Mouse (Mus musculus): ENCODE results near the gene Uchl1. TPM values are rescaled to one million over a fixed set of nuclear protein-coding genes. Genes with fewer than 3 reads are reported as not detected.
A peak's percentile ranks its signal among the peaks of the same experiment; 100 is the strongest.

Gene Uchl1
- total and polyA plus RNA-seq, 2 experiments from 2014 or later = 1,819 to 2,098 TPM

GRCm38 (mm10) chr5:66654220-66654619 is 21.7 kb upstream of the Uchl1 start:
- no peak overlapping the region for H3K4me2 ChIP-seq (ENCODE audit: low read depth, low read length, poor library complexity, severe bottlenecking)
- H3K9ac ChIP-seq (replicated peaks; ENCODE audit: low read length, poor library complexity, severe bottlenecking) = no peak overlapping the region
- H3K9me3 ChIP-seq (ENCODE audit: low read length) = no peaks in the 10 kb centered on the region
- DNase-seq (ENCODE audit: low spot score) (peak; percentile 53), ATAC-seq (ENCODE audit: low FRiP score) (no peak)
- H3K36me3 ChIP-seq (ENCODE audit: insufficient read depth, low read length) = no peaks in the 10 kb centered on the region
- H3K27ac ChIP-seq (ENCODE audit: low read depth, low read length) = no peak overlapping the region
- 48% methylated on average over 5 of the region's 5 CpGs for WGBS
- H3K4me3 ChIP-seq (ENCODE audit: low read depth, low read length) = no peak overlapping the region
- H3K27me3 ChIP-seq (ENCODE audit: insufficient read depth, low read length) = no peaks in the 10 kb centered on the region
- H3K4me1 ChIP-seq (ENCODE audit: insufficient read depth, low read length) = no peaks in the 10 kb centered on the region
- no peak for TF ChIP-seq CTCF (IDR thresholded peaks at IDR 0.05)

- peaks cover under 1% of the 10 kb centered on the region; the same call in 1 of the 2 replicates for H3K36me3 ChIP-seq (ENCODE audit: insufficient read depth, low read length)
Observed at GRCm38 (mm10) chr5:66675189-66675890, 551 bp upstream of the Uchl1 start.

GRCm38 (mm10) chr5:66676457-66677117 is 696 bp downstream of the Uchl1 start:
- peak; percentile 87 for ATAC-seq (ENCODE audit: low FRiP score)
- Histone ChIP-seq H3K9me3 (ENCODE audit: low read length) (no peaks in the 10 kb centered on the region), H3K4me1 (ENCODE audit: insufficient read depth, low read length) (peaks cover 13% of the 10 kb centered on the region), H3K27me3 (ENCODE audit: insufficient read depth, low read length) (no peaks in the 10 kb centered on the region), H3K4me3 (ENCODE audit: low read depth, low read length) (peak overlapping the region; percentile 83), H3K9ac (replicated peaks; ENCODE audit: low read length, poor library complexity, severe bottlenecking) (peak overlapping the region; percentile 95), H3K36me3 (ENCODE audit: insufficient read depth, low read length) (peaks cover 12% of the 10 kb centered on the region), H3K27ac (ENCODE audit: low read depth, low read length) (peak overlapping the region; percentile 80), H3K4me2 (ENCODE audit: low read depth, low read length, poor library complexity, severe bottlenecking) (peak overlapping the region; percentile 57)
- TF ChIP-seq CTCF (IDR thresholded peaks at IDR 0.05) = peak; percentile 1; the same call in 1 of the 2 replicates
- peak; percentile 85 for DNase-seq (ENCODE audit: low spot score)
- WGBS = under 1% methylated on average over 48 of the region's 51 CpGs

More at GRCm38 (mm10) chr5:66675189-66675890, 551 bp upstream of the Uchl1 start:
- Histone ChIP-seq H3K27me3 (ENCODE audit: insufficient read depth, low read length) (no peaks in the 10 kb centered on the region), H3K9ac (replicated peaks; ENCODE audit: low read length, poor library complexity, severe bottlenecking) (peak overlapping the region; percentile 59), H3K9me3 (ENCODE audit: low read length) (no peaks in the 10 kb centered on the region), H3K4me2 (ENCODE audit: low read depth, low read length, poor library complexity, severe bottlenecking) (peak overlapping the region; percentile 57), H3K27ac (ENCODE audit: low read depth, low read length) (peak overlapping the region; percentile 80), H3K4me3 (ENCODE audit: low read depth, low read length) (peak overlapping the region; percentile 83), H3K4me1 (ENCODE audit: insufficient read depth, low read length) (peaks cover 13% of the 10 kb centered on the region)
- WGBS = under 1% methylated on average over 18 of the region's 18 CpGs
- DNase-seq (ENCODE audit: low spot score) = peak; percentile 69
- no peak for TF ChIP-seq CTCF (IDR thresholded peaks at IDR 0.05)
- ATAC-seq (ENCODE audit: low FRiP score) = peak; percentile 57

- no peak for ATAC-seq (ENCODE audit: low FRiP score)
- Histone ChIP-seq H3K9me3 (ENCODE audit: low read length) (no peaks in the 10 kb centered on the region), H3K36me3 (ENCODE audit: insufficient read depth, low read length) (peaks cover 23% of the 10 kb centered on the region), H3K27ac (ENCODE audit: low read depth, low read length) (no peak overlapping the region; the same call in 1 of the 2 replicates), H3K4me2 (ENCODE audit: low read depth, low read length, poor library complexity, severe bottlenecking) (peak overlapping the region; percentile 57), H3K9ac (replicated peaks; ENCODE audit: low read length, poor library complexity, severe bottlenecking) (peak overlapping the region; percentile 42; the same call in 1 of the 2 replicates), H3K27me3 (ENCODE audit: insufficient read depth, low read length) (no peaks in the 10 kb centered on the region), H3K4me3 (ENCODE audit: low read depth, low read length) (peak overlapping the region; percentile 83), H3K4me1 (ENCODE audit: insufficient read depth, low read length) (peaks cover 13% of the 10 kb centered on the region)
- peak; percentile 63 for DNase-seq (ENCODE audit: low spot score)
- 50% methylated on average over 21 of the region's 21 CpGs for WGBS
- TF ChIP-seq CTCF (IDR thresholded peaks at IDR 0.05) = peak; percentile 68
Observed at GRCm38 (mm10) chr5:66677411-66678345, 1.8 kb downstream of the Uchl1 start.

- Histone ChIP-seq H3K4me3 (ENCODE audit: low read depth, low read length) (peak overlapping the region; percentile 83), H3K36me3 (ENCODE audit: insufficient read depth, low read length) (peaks cover 37% of the 10 kb centered on the region), H3K9ac (replicated peaks; ENCODE audit: low read length, poor library complexity, severe bottlenecking) (no peak overlapping the region), H3K27me3 (ENCODE audit: insufficient read depth, low read length) (no peaks in the 10 kb centered on the region), H3K9me3 (ENCODE audit: low read length) (no peaks in the 10 kb centered on the region), H3K27ac (ENCODE audit: low read depth, low read length) (no peak overlapping the region), H3K4me2 (ENCODE audit: low read depth, low read length, poor library complexity, severe bottlenecking) (peak overlapping the region; percentile 57), H3K4me1 (ENCODE audit: insufficient read depth, low read length) (peaks cover 13% of the 10 kb centered on the region)
- WGBS = 36% methylated on average over 10 of the region's 10 CpGs
- no peak for TF ChIP-seq CTCF (IDR thresholded peaks at IDR 0.05)
- DNase-seq (ENCODE audit: low spot score) (peak; percentile 58), ATAC-seq (ENCODE audit: low FRiP score) (no peak)
Observed at GRCm38 (mm10) chr5:66679222-66679621, 3.3 kb downstream of the Uchl1 start.

All from midbrain, postnatal 0 days (tissue).